Mouse (Mus musculus): Measurements from ENCODE around the gene Vps51. TPM values are rescaled to one million over a fixed set of nuclear protein-coding genes. Genes with fewer than 3 reads are reported as not detected.

The Vps51 gene
- polyA plus RNA-seq, 1 experiment from 2014 or later: 66.7 TPM

GRCm38 (mm10) chr19:6117346-6117985 is 40.4 kb upstream of the Vps51 start:
- peak; percentile 1; the same call in 1 of the 2 replicates for ATAC-seq (ENCODE audit: insufficient number of reproducible peaks, insufficient read depth, low FRiP score, low read depth)
- H3K27ac ChIP-seq (ENCODE audit: low read length): peak overlapping the region; percentile 98
- H3K4me3 ChIP-seq (ENCODE audit: low read depth, low read length): peak overlapping the region; percentile 82
- H3K9ac ChIP-seq (replicated peaks; ENCODE audit: low read depth, low read length): peak overlapping the region; percentile 63
- H3K4me1 ChIP-seq (ENCODE audit: control insufficient read depth, insufficient read depth, low read length): peaks cover 9% of the 10 kb centered on the region; the same call in 1 of the 2 replicates
- peaks cover 20% of the 10 kb centered on the region for H3K36me3 ChIP-seq (ENCODE audit: control insufficient read depth, insufficient read depth, low read length)
- H3K27me3 ChIP-seq (ENCODE audit: control insufficient read depth, insufficient read depth, low read length): no peaks in the 10 kb centered on the region
- no peaks in the 10 kb centered on the region for H3K9me3 ChIP-seq (ENCODE audit: control insufficient read depth, low read depth, low read length)
- peak overlapping the region; percentile 64 for H3K4me2 ChIP-seq (replicated peaks; ENCODE audit: low read depth, low read length)
- WGBS: 4% methylated on average over 32 of the region's 32 CpGs

- no peaks in the 10 kb centered on the region for H3K27me3 ChIP-seq (ENCODE audit: control insufficient read depth, insufficient read depth, low read length)
- no peak overlapping the region for H3K4me2 ChIP-seq (replicated peaks; ENCODE audit: low read depth, low read length)
- peaks cover 9% of the 10 kb centered on the region; the same call in 1 of the 2 replicates for H3K4me1 ChIP-seq (ENCODE audit: control insufficient read depth, insufficient read depth, low read length)
- H3K9ac ChIP-seq (replicated peaks; ENCODE audit: low read depth, low read length): no peak overlapping the region
- no peak for ATAC-seq (ENCODE audit: insufficient number of reproducible peaks, insufficient read depth, low FRiP score, low read depth)
- no peak overlapping the region for H3K27ac ChIP-seq (ENCODE audit: low read length)
- no peaks in the 10 kb centered on the region for H3K9me3 ChIP-seq (ENCODE audit: control insufficient read depth, low read depth, low read length)
- no peak overlapping the region for H3K4me3 ChIP-seq (ENCODE audit: low read depth, low read length)
- WGBS: 88% methylated on average over 15 of the region's 15 CpGs
- H3K36me3 ChIP-seq (ENCODE audit: control insufficient read depth, insufficient read depth, low read length): peaks cover 20% of the 10 kb centered on the region
Measured at GRCm38 (mm10) chr19:6116113-6116850, 39.3 kb upstream of the Vps51 start.

- Histone ChIP-seq H3K4me3 (ENCODE audit: low read depth, low read length) (no peak overlapping the region), H3K27me3 (ENCODE audit: control insufficient read depth, insufficient read depth, low read length) (no peaks in the 10 kb centered on the region), H3K9me3 (ENCODE audit: control insufficient read depth, low read depth, low read length) (no peaks in the 10 kb centered on the region), H3K27ac (ENCODE audit: low read length) (no peak overlapping the region), H3K4me1 (ENCODE audit: control insufficient read depth, insufficient read depth, low read length) (peaks cover 5% of the 10 kb centered on the region; the same call in 1 of the 2 replicates), H3K9ac (replicated peaks; ENCODE audit: low read depth, low read length) (no peak overlapping the region), H3K4me2 (replicated peaks; ENCODE audit: low read depth, low read length) (no peak overlapping the region), H3K36me3 (ENCODE audit: control insufficient read depth, insufficient read depth, low read length) (peaks cover 20% of the 10 kb centered on the region)
- 24% methylated on average over 6 of the region's 6 CpGs for WGBS
- no peak for ATAC-seq (ENCODE audit: insufficient number of reproducible peaks, insufficient read depth, low FRiP score, low read depth)
Measured at GRCm38 (mm10) chr19:6113116-6113515, 36.1 kb upstream of the Vps51 start.

- WGBS: 86% methylated on average over 7 of the region's 7 CpGs
Measured at GRCm38 (mm10) chr19:6105586-6105985, 28.6 kb upstream of the Vps51 start, which contains the start of gene Naaladl1. Naaladl1 (plus strand) TSS chr19:6105782.

GRCm38 (mm10) chr19:6104476-6104875 is 27.4 kb upstream of the Vps51 start:
- Histone ChIP-seq H3K4me3 (ENCODE audit: low read depth, low read length) (no peak overlapping the region), H3K4me1 (ENCODE audit: control insufficient read depth, insufficient read depth, low read length) (no peaks in the 10 kb centered on the region), H3K36me3 (ENCODE audit: control insufficient read depth, insufficient read depth, low read length) (no peaks in the 10 kb centered on the region), H3K9me3 (ENCODE audit: control insufficient read depth, low read depth, low read length) (no peaks in the 10 kb centered on the region), H3K9ac (replicated peaks; ENCODE audit: low read depth, low read length) (no peak overlapping the region), H3K27ac (ENCODE audit: low read length) (no peak overlapping the region), H3K27me3 (ENCODE audit: control insufficient read depth, insufficient read depth, low read length) (no peaks in the 10 kb centered on the region), H3K4me2 (replicated peaks; ENCODE audit: low read depth, low read length) (no peak overlapping the region)
- ATAC-seq (ENCODE audit: insufficient number of reproducible peaks, insufficient read depth, low FRiP score, low read depth): no peak
- WGBS: 68% methylated on average over 4 of the region's 4 CpGs

More at GRCm38 (mm10) chr19:6105586-6105985, 28.6 kb upstream of the Vps51 start, which contains the start of gene Naaladl1:
- H3K4me2 ChIP-seq (replicated peaks; ENCODE audit: low read depth, low read length): no peak within 1 kb of the TSS
- no peak for ATAC-seq (ENCODE audit: insufficient number of reproducible peaks, insufficient read depth, low FRiP score, low read depth)
- no peak within 1 kb of the TSS for H3K27ac ChIP-seq (ENCODE audit: low read length)
- H3K4me1 ChIP-seq (ENCODE audit: control insufficient read depth, insufficient read depth, low read length): no peaks in the 10 kb centered on the region
- H3K4me3 ChIP-seq (ENCODE audit: low read depth, low read length): no peak within 1 kb of the TSS
- no peak within 1 kb of the TSS for H3K9ac ChIP-seq (replicated peaks; ENCODE audit: low read depth, low read length)
- no peaks in the 10 kb centered on the region for H3K27me3 ChIP-seq (ENCODE audit: control insufficient read depth, insufficient read depth, low read length)
- H3K36me3 ChIP-seq (ENCODE audit: control insufficient read depth, insufficient read depth, low read length): no peaks in the 10 kb centered on the region
- no peaks in the 10 kb centered on the region for H3K9me3 ChIP-seq (ENCODE audit: control insufficient read depth, low read depth, low read length)

GRCm38 (mm10) chr19:6102169-6102853 is 25.3 kb upstream of the Vps51 start:
- H3K9me3 ChIP-seq (ENCODE audit: control insufficient read depth, low read depth, low read length): no peaks in the 10 kb centered on the region
- H3K27ac ChIP-seq (ENCODE audit: low read length): no peak overlapping the region
- H3K4me3 ChIP-seq (ENCODE audit: low read depth, low read length): no peak overlapping the region
- no peak overlapping the region for H3K9ac ChIP-seq (replicated peaks; ENCODE audit: low read depth, low read length)
- no peak for ATAC-seq (ENCODE audit: insufficient number of reproducible peaks, insufficient read depth, low FRiP score, low read depth)
- H3K36me3 ChIP-seq (ENCODE audit: control insufficient read depth, insufficient read depth, low read length): no peaks in the 10 kb centered on the region; the same call in 1 of the 2 replicates
- H3K4me2 ChIP-seq (replicated peaks; ENCODE audit: low read depth, low read length): no peak overlapping the region
- no peaks in the 10 kb centered on the region for H3K4me1 ChIP-seq (ENCODE audit: control insufficient read depth, insufficient read depth, low read length)
- H3K27me3 ChIP-seq (ENCODE audit: control insufficient read depth, insufficient read depth, low read length): no peaks in the 10 kb centered on the region
- 77% methylated on average over 6 of the region's 6 CpGs for WGBS

- no peaks in the 10 kb centered on the region for H3K27me3 ChIP-seq (ENCODE audit: control insufficient read depth, insufficient read depth, low read length)
- no peak overlapping the region for H3K4me2 ChIP-seq (replicated peaks; ENCODE audit: low read depth, low read length)
- 54% methylated on average over 6 of the region's 6 CpGs for WGBS
- no peak overlapping the region for H3K9ac ChIP-seq (replicated peaks; ENCODE audit: low read depth, low read length)
- H3K27ac ChIP-seq (ENCODE audit: low read length): no peak overlapping the region
- no peaks in the 10 kb centered on the region for H3K4me1 ChIP-seq (ENCODE audit: control insufficient read depth, insufficient read depth, low read length)
- ATAC-seq (ENCODE audit: insufficient number of reproducible peaks, insufficient read depth, low FRiP score, low read depth): no peak
- no peak overlapping the region for H3K4me3 ChIP-seq (ENCODE audit: low read depth, low read length)
- H3K36me3 ChIP-seq (ENCODE audit: control insufficient read depth, insufficient read depth, low read length): no peaks in the 10 kb centered on the region; the same call in 1 of the 2 replicates
- no peaks in the 10 kb centered on the region for H3K9me3 ChIP-seq (ENCODE audit: control insufficient read depth, low read depth, low read length)
Measured at GRCm38 (mm10) chr19:6101186-6101585, 24.2 kb upstream of the Vps51 start.

- H3K4me3 ChIP-seq (ENCODE audit: low read depth, low read length): no peak overlapping the region
- no peak for ATAC-seq (ENCODE audit: insufficient number of reproducible peaks, insufficient read depth, low FRiP score, low read depth)
- no peaks in the 10 kb centered on the region for H3K27me3 ChIP-seq (ENCODE audit: control insufficient read depth, insufficient read depth, low read length)
- H3K4me1 ChIP-seq (ENCODE audit: control insufficient read depth, insufficient read depth, low read length): no peaks in the 10 kb centered on the region
- H3K9ac ChIP-seq (replicated peaks; ENCODE audit: low read depth, low read length): no peak overlapping the region
- WGBS: 82% methylated on average over 3 of the region's 3 CpGs
- no peak overlapping the region for H3K4me2 ChIP-seq (replicated peaks; ENCODE audit: low read depth, low read length)
- no peak overlapping the region for H3K27ac ChIP-seq (ENCODE audit: low read length)
- no peaks in the 10 kb centered on the region for H3K9me3 ChIP-seq (ENCODE audit: control insufficient read depth, low read depth, low read length)
- H3K36me3 ChIP-seq (ENCODE audit: control insufficient read depth, insufficient read depth, low read length): peaks cover 4% of the 10 kb centered on the region; the same call in 1 of the 2 replicates
Measured at GRCm38 (mm10) chr19:6097847-6098246, 20.8 kb upstream of the Vps51 start.

Data from stomach, embryonic 14.5 days (tissue).